ENCODE assay signal across 12 mouse cellular contexts in genomic region chr13:92884206-92884605, GRCm38 (mm10).
"Had no signal": no experiment of that assay in that cellular context is flagged by ENCODE, and none has a peak within 500 bp of the region (broad histone marks: within the 10 kb centered on the region; RNA-seq: fewer than 3 reads in every experiment).

No protein-coding gene starts in this region.

- DNase-seq: lung, adult 18-20 months; lung, embryonic 14.5 days; lung, postnatal 10 days; lung, postnatal 4 days; midbrain, embryonic 14.5 days; retina, postnatal 1 day; right cerebral cortex, adult 18-20 months; right cerebral cortex, postnatal 25 days; right cerebral cortex, postnatal 4 days; thymus, adult 2 months; thymus, postnatal 25 days; thymus, postnatal 4 days had no signal
